Mouse (Mus musculus): ENCODE data around the gene Tomm20. TPM values are rescaled to one million over a fixed set of nuclear protein-coding genes. Genes with fewer than 3 reads are reported as not detected.

Tomm20 gene
- total RNA-seq, 2 experiments from 2014 or later, result 186 to 201 TPM

DNA sequence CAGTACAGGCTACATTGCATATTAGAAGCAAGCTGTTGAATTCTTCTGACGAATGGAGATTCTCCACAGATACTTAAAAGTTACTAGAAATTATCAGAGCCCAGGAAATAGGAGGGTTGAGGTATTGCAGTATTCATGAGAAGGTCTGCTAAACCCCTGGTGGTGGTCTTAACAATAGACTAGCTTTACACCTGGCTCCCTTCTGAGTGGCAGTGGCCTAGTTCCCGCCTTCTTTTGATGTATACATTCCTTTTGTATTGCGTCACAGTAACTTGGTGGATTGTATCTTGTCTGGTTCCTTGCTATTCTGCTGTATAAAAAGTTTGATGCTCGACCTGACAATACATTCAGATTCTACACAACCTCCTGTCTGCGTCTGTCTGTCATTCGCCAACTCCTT lies 22.5 kb upstream of the Tomm20 start:
- DNase-seq (ENCODE audit: low spot score in 2 of 2), result no peak
- intact Hi-C loops (cut with DNase I), result no loop called here

DNA sequence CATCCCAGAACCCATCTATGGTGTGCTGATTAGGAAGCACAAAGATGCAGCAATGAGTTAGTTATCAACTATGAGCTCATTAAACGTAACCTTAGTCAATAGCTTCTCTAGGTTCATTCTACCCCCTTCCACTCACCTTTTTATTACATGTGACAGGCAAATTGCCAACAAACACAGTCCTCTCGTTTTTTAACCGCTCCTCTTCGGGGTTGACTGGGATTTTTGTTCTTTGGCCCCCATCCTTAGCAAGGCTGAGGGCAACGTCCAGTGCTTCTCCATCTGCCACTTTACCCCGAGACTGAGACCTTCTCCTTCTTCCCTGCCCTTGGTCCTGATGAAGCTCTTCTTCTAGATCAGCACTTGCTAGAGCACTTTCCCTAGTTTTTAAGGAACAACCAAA lies 19.6 kb upstream of the Tomm20 start:
- no peak for DNase-seq (ENCODE audit: low spot score in 2 of 2)
- intact Hi-C loops (cut with DNase I), result no loop called here

DNA sequence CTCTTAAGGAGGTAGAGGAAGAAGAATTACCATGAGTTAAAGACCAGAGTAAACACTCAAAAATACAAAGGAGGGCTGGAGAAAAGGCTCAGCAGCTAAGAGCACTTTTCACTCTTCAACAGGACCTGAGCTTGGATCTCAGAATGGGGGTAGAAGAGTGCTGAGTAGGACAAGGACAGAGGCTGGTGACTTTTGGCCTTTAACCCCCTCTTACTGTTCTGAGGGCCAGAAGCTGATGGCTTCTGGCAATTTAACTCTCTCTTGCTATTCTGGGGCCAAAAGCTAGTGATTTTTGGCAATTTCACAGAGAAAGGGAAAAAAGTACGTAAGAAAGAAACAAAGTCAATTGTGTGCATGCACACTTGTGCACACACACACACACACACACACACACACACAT lies 17.2 kb upstream of the Tomm20 start:
- DNase-seq (ENCODE audit: low spot score in 2 of 2), result no peak
- intact Hi-C loops (cut with DNase I), result no loop called here

DNA sequence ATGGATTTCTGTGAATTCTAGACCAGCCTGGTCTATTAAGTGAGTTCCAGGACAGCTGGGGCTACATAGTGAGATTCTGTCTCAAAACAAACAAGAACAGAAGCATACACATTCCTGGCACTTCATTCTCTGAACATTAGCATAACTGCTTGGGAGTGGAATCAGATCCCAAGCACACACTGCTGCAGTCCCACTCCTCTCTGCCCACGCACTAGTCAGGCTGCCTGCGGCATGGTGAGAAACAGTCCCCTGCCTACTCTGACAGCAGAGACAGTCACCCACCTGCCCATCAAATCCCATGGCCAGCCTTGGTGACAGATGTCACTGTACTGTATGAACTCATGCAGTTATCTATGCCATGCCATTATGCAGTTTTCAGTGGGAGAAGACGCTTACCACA lies 15.9 kb upstream of the Tomm20 start:
- DNase-seq (ENCODE audit: low spot score in 2 of 2), result peak; percentile 45 to 53
- intact Hi-C loops (cut with DNase I), result no loop called here

DNA sequence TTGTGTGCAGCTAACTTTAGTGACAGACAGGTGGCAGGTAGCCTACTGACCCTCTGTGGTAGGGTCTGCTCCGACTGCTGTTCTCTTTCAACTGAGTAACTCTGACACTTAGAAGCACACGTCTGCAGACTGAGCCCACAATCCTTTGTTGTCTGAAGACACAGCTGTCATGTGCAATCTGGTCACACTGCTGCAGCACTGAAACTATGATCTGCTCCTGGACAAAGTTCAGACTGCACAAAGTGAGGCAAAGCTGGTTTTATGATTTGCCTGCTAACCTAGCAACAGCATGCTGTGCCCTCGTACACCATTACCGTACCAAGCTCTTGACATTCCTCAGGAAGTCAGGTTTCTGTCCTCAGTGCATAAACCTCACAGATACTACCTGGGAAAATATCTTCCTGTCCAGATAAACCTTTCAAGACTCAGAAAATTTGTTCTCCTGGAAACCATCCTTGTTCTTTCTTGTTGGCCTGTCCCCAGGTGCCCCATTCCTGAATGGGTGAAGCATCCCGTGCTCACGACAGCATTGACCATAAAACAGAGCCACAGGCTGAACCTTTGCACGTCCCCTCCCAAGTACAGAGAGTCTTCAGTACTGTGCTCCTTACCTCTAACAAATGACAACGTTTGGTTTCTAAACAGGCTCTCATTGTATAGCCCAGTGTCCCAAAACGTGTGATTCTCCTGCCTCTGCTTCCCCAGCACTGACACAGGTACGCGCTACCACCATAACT lies 6.4 kb upstream of the Tomm20 start:
- intact Hi-C loops (cut with DNase I), result no loop called here
- DNase-seq (ENCODE audit: low spot score in 2 of 2), result no peak

DNA sequence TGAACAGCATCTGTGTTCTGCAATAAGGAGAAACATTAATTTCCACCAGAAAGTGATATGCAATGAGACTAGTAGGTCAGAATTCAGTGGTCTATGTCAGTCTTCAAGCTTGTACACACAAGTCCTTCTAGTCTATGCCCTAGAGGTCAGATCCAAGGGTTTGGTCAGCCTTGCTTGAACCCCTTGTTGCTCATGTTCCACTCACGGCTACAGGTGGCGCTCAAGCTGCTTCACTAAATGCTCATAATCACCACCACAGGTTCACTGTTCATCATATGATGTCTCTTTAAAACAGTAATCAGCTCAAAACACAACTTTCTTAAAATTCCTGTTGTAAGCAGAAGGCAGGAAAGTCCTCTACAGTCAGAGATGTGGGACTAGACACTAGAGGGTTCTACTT lies 3.9 kb upstream of the Tomm20 start:
- intact Hi-C loops (cut with DNase I), result no loop called here
- no peak for DNase-seq (ENCODE audit: low spot score in 2 of 2)

DNA sequence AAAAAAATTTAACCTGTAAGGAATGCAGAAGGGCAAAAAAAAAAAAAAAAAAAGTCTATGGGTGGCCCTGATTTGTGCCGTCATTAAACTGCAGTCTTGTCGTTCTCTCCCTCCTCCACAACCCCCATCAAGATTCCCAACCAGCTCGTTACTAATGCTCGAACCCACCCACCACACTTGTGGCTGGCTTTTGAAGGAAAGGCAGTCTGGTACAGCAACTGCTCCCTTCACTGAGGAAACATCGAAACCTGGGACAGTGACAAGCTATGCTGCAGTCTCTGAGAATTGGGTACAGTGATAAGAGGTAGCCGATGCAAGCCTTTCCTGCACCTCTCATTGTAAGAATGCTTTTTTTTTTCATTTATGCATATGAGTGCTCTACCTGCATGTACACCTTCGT lies 800 bp upstream of the Tomm20 start:
- peak in 1 of 2 experiments; percentile 22 for DNase-seq (ENCODE audit: low spot score in 2 of 2)
- intact Hi-C loops (cut with DNase I), result no loop called here

DNA sequence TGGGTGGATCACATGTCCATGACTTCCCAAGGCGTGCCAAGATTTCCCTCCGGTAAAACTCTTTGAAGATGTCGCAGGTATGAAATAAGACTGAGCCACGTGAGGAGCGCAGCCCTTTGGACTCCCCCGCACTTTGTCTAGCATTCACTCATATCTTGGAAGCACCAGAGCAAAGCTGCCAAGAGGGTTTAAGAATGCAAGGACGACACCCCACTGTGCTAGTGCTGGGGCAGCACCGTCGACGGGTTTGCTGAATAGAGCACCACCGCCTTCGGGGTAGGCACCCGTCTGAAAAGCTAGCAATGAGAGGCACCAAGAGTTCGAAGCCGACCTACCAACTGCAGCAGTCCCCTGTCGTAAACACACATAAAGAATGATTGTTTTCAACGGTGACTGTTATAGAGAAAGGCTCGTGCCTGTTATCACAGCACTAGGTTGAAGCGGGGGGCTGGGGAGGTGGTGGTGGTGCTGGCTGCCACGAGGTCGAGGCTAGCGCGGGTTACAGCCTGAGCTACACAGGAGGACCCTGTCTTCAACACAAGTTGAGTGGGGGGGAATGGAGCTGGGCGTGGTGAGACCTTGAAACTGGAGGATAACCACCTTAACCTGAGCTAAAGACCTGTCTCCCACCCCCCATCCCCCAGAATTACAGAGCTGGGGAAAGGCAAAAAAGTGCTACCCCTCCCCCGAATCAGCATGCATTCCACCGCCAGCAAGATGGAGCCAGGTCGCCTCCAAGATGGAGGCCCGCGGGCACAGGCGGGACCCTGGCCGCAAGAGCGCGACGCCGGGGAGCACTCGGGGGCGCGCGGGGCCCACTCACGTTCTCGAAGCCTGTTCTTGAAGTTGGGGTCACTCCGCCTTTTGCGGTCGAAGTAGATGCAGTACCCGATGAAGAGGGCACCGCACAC lies 608 bp downstream of the Tomm20 start:
- DNase-seq (ENCODE audit: low spot score in 2 of 2), result peak; percentile 26 to 43
- intact Hi-C loops (cut with DNase I), result loop anchor here (2.0 kb wide), 1 partner anchor 26 kb away; the partner anchor contains the start of gene Rbm34

DNA sequence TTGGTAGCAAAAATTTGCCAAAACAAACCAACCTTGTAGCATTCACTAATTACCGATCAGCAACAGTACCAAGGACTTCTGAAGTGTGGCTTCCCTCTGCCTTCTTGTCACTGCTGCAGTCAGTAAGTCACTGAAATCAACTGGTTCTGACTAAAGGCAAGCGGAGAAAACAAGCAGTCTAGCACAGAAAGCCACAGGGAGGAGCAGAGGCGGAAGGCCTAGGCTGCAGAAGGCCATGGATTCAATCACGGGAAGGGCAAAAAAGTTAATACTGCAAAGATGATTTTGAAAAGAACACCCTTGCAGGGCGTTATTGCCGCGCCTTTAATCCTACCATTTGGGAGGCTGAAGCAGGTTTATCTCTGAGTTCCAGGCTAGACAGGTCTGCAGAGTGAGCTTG lies 2.1 kb downstream of the Tomm20 start:
- intact Hi-C loops (cut with DNase I), result no loop called here
- no peak for DNase-seq (ENCODE audit: low spot score in 2 of 2)

DNA sequence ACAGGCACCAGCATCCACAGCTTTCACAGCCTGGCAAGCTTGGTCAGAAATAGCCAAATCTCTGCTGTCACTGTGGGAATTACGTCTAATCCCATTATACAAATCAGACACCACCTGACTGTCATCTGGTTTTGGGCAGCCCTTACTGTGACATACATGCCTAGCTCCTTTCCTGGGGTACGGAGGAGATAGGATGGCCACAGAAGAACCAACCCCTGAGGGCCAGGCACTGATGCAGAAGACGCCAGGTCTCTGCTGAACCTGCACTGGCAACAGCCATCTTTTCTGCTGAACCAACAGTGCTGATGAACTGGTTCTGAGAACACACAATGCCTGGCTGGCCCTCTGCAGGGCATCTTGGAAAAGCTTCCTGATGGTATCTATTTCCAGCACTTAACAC lies 8.3 kb downstream of the Tomm20 start:
- intact Hi-C loops (cut with DNase I), result no loop called here

DNA sequence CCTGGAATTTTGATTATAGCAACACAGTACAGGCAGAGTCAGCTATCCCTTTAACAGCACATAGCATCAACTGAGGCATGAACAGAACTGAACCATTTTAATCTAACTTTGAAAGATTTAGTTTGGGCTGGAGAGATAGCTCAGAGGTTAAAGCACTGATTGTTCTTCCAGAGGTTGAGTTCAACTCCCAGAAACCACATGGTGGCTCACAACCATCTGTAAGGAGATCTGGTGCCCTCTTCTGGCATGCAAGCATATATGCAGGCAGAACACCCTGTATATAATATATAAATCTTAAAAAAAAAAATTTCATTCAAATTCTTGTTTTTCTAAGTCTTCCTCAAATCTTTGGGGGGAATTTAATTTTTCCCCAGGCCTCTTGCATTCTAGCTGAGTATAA lies 9.7 kb downstream of the Tomm20 start:
- intact Hi-C loops (cut with DNase I), result no loop called here
- no peak for DNase-seq (ENCODE audit: low spot score in 2 of 2)

More for the DNA sequence above, 8.3 kb downstream of the Tomm20 start:
- no peak for DNase-seq (ENCODE audit: low spot score in 2 of 2)

DNA sequence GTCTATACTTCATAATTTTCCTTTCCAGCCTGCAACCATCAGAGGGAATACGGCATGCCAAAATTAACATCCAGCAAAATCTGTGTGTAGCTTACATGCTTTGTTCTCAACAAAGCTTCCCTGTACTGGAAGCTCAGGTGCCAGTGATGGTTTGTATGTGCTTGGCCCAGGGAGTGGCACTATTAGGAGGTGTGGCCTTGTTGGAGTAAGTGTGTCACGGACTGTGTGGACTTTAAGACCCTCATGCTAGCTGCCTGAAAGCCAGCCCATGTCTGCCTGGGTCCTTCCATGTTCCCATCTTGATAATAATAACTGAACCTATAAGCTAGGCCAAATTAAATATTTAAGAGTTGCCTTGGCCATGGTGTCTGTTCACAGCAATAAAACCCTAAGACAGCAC lies 10.3 kb downstream of the Tomm20 start:
- no peak for DNase-seq (ENCODE audit: low spot score in 2 of 2)
- intact Hi-C loops (cut with DNase I), result no loop called here

DNA sequence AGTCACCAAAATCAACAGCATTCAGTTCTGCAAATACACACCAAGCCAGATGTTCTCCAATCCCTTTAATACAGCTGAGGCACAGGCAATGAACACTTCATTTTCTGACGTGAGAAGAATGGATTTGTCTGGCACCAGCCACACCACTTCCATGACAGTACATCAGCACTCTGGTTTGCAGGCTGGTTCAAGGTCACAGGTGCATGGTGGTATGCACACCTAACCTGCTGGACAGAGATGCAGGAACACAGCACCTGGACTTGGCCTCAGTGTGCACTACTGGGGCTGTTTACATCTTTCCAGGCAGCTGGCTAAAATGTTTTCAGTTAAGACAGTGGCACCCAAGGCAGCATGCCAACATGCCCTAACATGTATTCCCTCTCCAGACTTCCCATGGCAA lies 13.0 kb downstream of the Tomm20 start:
- intact Hi-C loops (cut with DNase I), result loop anchor here (5.0 kb wide), 1 partner anchor 40 kb away; the partner anchor contains the start of gene Rbm34
- no peak for DNase-seq (ENCODE audit: low spot score in 2 of 2)

DNA sequence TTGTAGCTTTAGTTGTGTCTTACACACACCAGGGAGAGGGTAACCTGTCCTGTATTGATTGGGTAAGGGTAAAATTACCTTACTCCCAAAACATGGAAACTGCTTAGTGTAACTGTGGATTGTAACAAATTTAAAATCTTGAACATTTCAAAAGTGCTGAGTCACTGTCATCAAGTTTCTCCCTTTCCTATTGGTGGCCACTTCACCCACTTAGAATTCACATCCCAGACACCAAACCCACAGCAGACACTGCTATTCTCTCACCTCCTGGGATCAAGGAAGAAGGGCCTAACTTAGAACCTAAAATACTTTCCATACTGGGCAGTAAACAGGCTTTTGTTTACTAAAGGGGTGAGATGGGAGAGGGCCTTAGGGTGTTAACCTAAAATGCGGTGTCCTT lies 13.4 kb downstream of the Tomm20 start:
- intact Hi-C loops (cut with DNase I), result loop anchor here (5.0 kb wide), 1 partner anchor 40 kb away; the partner anchor contains the start of gene Rbm34
- DNase-seq (ENCODE audit: low spot score in 2 of 2), result no peak

DNA sequence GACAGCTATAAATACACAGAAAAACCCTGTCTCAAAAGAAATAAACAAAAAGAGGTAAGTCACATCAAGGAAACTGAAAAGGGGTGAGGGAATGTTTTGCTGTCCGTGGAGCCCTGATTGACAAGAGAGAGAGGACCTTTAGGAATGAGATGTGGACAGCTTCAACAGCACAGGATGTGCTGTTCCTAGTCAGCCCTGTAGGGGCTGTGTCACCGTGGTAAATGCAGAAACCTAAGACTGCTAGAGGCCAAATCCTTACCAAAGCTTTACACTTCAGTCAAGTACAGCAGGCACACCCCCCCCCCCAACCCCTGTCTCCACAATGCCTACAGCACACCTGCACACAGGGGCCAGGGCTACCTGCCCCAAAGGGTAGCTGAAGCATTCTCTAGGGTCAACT lies 13.9 kb downstream of the Tomm20 start:
- no peak for DNase-seq (ENCODE audit: low spot score in 2 of 2)

DNA sequence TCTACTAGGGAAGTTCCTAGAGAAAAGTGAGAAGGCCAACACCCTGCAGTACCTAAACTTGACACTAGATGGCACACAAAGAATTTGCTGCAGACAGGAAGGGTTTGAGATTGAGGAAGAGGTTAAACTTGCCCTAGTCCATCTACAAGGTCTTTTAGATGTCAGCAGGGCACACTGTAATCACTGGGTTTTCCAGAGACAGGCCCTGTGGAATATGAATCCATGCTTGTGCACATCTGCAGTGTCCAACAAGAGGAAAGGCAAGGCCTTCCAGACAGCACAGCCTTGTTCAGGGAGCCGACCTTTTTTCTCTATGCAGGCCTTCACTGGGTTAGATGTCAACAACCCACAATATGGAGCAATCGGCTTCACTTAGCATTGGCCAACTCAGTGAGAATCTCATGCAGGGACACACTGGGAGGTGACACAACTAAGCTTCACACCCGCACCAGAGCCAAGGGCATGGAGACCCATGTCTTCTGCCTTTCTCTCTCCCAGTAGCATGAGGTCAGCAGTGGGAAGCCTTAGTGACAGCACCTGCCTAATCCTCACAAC lies 16.0 kb downstream of the Tomm20 start:
- intact Hi-C loops (cut with DNase I), result loop anchor here (5.0 kb wide), 1 partner anchor 43 kb away; the partner anchor contains the start of gene Rbm34
- peak; percentile 36 to 61 for DNase-seq (ENCODE audit: low spot score in 2 of 2)

More for the DNA sequence above, 13.9 kb downstream of the Tomm20 start:
- intact Hi-C loops (cut with DNase I), result loop anchor here (5.0 kb wide), 1 partner anchor 41 kb away; the partner anchor contains the start of gene Rbm34

DNA sequence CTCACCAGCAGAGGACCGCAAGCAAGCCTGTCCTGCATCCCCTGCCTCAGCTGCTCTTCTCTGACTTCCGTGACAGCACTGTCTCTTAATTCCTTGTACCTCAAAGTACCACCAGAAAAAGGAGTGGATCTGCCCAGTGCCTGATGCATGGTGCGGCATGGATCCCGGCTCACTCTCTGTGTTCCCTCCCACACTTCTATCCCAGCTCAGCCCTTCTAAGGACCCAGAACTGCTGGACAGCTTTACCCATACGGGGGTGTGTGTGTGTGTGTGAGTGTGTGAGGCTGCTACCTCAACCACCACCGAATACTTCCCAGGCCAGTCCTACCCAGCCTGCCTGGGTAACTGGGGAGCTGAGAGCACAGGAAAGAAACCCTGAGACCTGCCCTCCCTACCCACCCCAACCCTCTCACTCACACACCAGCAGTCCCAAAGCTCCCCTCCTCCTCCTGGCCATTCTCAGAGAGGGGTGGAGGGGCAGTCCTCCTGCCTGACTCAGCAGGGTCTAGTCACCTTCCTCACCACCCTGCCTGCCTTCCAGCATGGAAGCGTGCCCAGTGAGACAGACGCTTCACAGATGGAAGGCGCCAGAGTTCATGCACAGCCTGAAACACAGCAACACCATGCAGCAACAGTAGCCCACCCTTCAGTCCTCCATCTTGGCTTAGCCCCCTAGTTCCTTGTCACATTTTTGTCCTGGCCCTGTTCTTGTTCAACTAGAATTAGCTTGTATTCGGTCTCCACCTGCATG lies 16.7 kb downstream of the Tomm20 start:
- intact Hi-C loops (cut with DNase I), result no loop called here
- no peak for DNase-seq (ENCODE audit: low spot score in 2 of 2)

DNA sequence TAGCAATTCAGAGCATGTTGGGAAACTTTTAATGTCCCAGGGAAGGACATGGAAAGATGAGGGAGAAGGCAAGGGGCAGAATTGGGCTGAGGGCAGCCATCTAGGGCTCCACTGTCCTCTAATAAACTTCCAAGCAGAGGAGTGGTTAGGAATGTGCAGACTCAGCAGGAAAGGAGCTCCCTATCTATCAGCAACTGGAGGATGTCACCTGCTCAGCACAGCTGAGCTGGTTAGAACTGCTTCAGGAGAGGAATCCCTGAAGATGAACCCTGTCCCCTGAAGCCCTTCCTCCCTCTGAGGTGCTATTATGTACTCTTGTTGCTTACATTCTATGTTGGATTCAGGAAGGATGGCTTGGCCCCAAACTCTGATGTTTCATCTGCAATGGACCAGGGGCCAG lies 17.6 kb downstream of the Tomm20 start:
- no peak for DNase-seq (ENCODE audit: low spot score in 2 of 2)
- intact Hi-C loops (cut with DNase I), result no loop called here

DNA sequence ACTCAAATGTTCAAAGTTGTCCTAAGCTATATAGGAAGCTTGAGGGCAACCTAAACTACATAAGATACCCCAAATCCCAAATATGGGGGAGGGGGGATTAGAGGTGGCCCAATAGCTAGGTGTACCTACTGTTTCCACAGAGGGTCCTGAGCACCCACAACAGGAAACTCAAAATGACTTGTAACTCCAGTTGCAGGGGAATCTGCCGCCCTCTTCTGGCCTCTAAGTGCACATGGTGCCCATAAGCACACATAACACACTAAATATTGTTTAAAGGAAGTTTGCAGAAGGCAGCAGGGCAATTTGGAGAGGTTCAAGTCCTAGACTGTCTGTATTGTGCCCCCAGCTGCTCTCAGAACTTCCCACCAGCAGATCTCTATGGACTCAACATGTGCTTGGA lies 18.6 kb downstream of the Tomm20 start:
- intact Hi-C loops (cut with DNase I), result no loop called here
- no peak for DNase-seq (ENCODE audit: low spot score in 2 of 2)

DNA sequence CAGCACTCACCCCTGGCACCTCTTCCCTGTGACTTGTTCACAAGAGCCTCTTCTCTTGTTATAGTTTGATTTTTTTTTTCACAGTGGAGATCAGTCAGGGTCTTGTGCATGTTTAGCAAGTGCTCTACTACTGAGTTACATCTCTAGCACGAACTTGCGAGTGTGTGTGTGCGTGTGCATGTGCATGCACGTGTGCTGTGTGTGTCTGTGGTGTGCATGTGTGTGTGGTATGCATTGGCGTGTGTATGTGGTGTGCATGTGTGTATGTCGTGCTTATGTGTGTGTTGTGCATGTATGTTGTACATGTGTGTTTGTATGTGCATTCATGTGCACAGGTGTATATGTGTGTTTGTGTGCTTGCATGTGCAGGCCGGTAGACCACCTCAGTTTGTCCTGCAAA lies 22.7 kb downstream of the Tomm20 start:
- DNase-seq (ENCODE audit: low spot score in 2 of 2), result no peak

More for the DNA sequence above, 22.7 kb downstream of the Tomm20 start:
- intact Hi-C loops (cut with DNase I), result loop anchor here (5.0 kb wide), 1 partner anchor 341 kb away; no protein-coding TSS in a partner anchor

Measured in left cerebral cortex, postnatal 36 days (tissue).